Mouse (Mus musculus) adrenal gland, postnatal 36 days (tissue): ENCODE results near the gene Ltbp3. TPM values are rescaled to one million over a fixed set of nuclear protein-coding genes. Genes with fewer than 3 reads are reported as not detected.

Source experiments
- DNase-seq, 2 experiments: peaks; one replicate each; pipeline ENCODE4 v3.0.0; 2021; ENCODE audit warnings: mixed read lengths in 1 of 2
- total RNA-seq, 2 experiments: library from RNA; stranded (reverse); gene quantifications; 2 replicates each; pipeline ENCODE4 v1.2.3; 2021

Gene Ltbp3
- total RNA-seq, 2 experiments from 2014 or later, result 222 to 305 TPM

GRCm38 (mm10) chr19:5793116-5793515 is 52.4 kb downstream of the Ltbp3 start:
- peak; percentile 56 to 63 for DNase-seq

GRCm38 (mm10) chr19:5793917-5794770 is 53.4 kb downstream of the Ltbp3 start:
- DNase-seq, result peak in 1 of 2 experiments; percentile 35

- DNase-seq, result peak in 1 of 2 experiments; percentile 44
Observed at GRCm38 (mm10) chr19:5794771-5795576, 54.3 kb downstream of the Ltbp3 start.

GRCm38 (mm10) chr19:5795668-5796572 is 55.2 kb downstream of the Ltbp3 start:
- DNase-seq, result peak in 1 of 2 experiments; percentile 46

GRCm38 (mm10) chr19:5796573-5797111 is 55.9 kb downstream of the Ltbp3 start:
- no peak for DNase-seq

GRCm38 (mm10) chr19:5797381-5798111 is 56.8 kb downstream of the Ltbp3 start:
- DNase-seq, result no peak

GRCm38 (mm10) chr19:5798700-5799479 is 58.2 kb downstream of the Ltbp3 start:
- peak in 1 of 2 experiments; percentile 29 for DNase-seq

GRCm38 (mm10) chr19:5799566-5800349 is 59.1 kb downstream of the Ltbp3 start:
- peak in 1 of 2 experiments; percentile 42 for DNase-seq

- DNase-seq, result no peak
Observed at GRCm38 (mm10) chr19:5800350-5800631, 59.6 kb downstream of the Ltbp3 start.

- DNase-seq, result peak in 1 of 2 experiments; percentile 20
Observed at GRCm38 (mm10) chr19:5800632-5801431, 60.1 kb downstream of the Ltbp3 start.

- no peak for DNase-seq
Observed at GRCm38 (mm10) chr19:5801432-5801964, 60.8 kb downstream of the Ltbp3 start.

- DNase-seq, result peak; percentile 95
Observed at GRCm38 (mm10) chr19:5802011-5802786, 61.5 kb downstream of the Ltbp3 start.

- DNase-seq, result no peak
Observed at GRCm38 (mm10) chr19:5802787-5803040, 62.0 kb downstream of the Ltbp3 start.

GRCm38 (mm10) chr19:5803041-5803880 is 62.6 kb downstream of the Ltbp3 start:
- DNase-seq, result peak; percentile 99 to 100

GRCm38 (mm10) chr19:5803881-5804279 is 63.2 kb downstream of the Ltbp3 start:
- DNase-seq, result no peak

- no peak for DNase-seq
Observed at GRCm38 (mm10) chr19:5804371-5804899, 63.7 kb downstream of the Ltbp3 start.
